Mouse (Mus musculus) kidney, adult 2 months (tissue): ENCODE measurements around the gene Emid1. TPM values are rescaled to one million over a fixed set of nuclear protein-coding genes. Genes with fewer than 3 reads are reported as not detected.
A peak's percentile ranks its signal among the peaks of the same experiment; 100 is the strongest.
"Not testable (repeated sequence)": the region's sequence is repeated elsewhere in the genome, so short reads cannot be mapped to it uniquely, and the experiment has no call there.

Source experiments
- DNase-seq: peaks from one replicate; pipeline ENCODE4 v3.0.0; 2021
- H3K27ac ChIP-seq: fragments of 200-500 bp; 2 replicates; pipeline ENCODE4 v1.5.1; 2012; ENCODE audit warnings: low read depth, low read length, control low read depth, inconsistent platforms; ENCODE audit not compliant: insufficient read depth
- H3K27me3 ChIP-seq: fragments of 200-500 bp; replicated peaks from 2 replicates; pipeline ENCODE4 v1.6.1; 2012; ENCODE audit warnings: mild to moderate bottlenecking, moderate library complexity, low read length, inconsistent platforms; ENCODE audit not compliant: control insufficient read depth, insufficient read depth
- H3K36me3 ChIP-seq: fragments of 200-500 bp; 2 replicates; pipeline ENCODE4 v1.6.1; 2012; ENCODE audit warnings: mild to moderate bottlenecking, moderate library complexity, low read length, inconsistent platforms; ENCODE audit not compliant: control insufficient read depth, insufficient read depth
- H3K4me1 ChIP-seq: fragments of 200-500 bp; 2 replicates; pipeline ENCODE4 v1.6.1; 2011; ENCODE audit warnings: low read length; ENCODE audit not compliant: control insufficient read depth, insufficient read depth
- H3K4me3 ChIP-seq: fragments of 200-500 bp; 2 replicates; pipeline ENCODE4 v1.5.1; 2011; ENCODE audit warnings: mild to moderate bottlenecking, low read depth, low read length, control low read depth; ENCODE audit not compliant: insufficient read depth
- CTCF ChIP-seq: fragments of 200-500 bp; conservative IDR thresholded peaks from 2 replicates; pipeline ENCODE4 v1.5.1; 2011; ENCODE audit warnings: low read depth, mild to moderate bottlenecking, control low read depth, low read length, moderate library complexity, mixed read lengths; ENCODE audit not compliant: insufficient read depth, insufficient read length
- POLR2A ChIP-seq: fragments of 200-500 bp; IDR thresholded peaks from one replicate; pipeline ENCODE4 v1.6.1; 2011; ENCODE audit warnings: low read depth, low read length, control low read depth
- WGBS: fragments of 180-500 bp; shearing (Covaris S2); methylation state at CpG from one replicate; pipeline ENCODE4 v1.1.7; 2018; 5-methylcytosine and 5-hydroxymethylcytosine counted together
- polyA plus RNA-seq: library from polyadenylated mRNA; depleted of rRNA; stranded (reverse); fragments of >200 nt; gene quantifications from 2 replicates; pipeline ENCODE4 v1.2.3, GENCODE M21; 2012

Gene Emid1
- polyA plus RNA-seq, 1 experiment = 21.9 TPM

DNA sequence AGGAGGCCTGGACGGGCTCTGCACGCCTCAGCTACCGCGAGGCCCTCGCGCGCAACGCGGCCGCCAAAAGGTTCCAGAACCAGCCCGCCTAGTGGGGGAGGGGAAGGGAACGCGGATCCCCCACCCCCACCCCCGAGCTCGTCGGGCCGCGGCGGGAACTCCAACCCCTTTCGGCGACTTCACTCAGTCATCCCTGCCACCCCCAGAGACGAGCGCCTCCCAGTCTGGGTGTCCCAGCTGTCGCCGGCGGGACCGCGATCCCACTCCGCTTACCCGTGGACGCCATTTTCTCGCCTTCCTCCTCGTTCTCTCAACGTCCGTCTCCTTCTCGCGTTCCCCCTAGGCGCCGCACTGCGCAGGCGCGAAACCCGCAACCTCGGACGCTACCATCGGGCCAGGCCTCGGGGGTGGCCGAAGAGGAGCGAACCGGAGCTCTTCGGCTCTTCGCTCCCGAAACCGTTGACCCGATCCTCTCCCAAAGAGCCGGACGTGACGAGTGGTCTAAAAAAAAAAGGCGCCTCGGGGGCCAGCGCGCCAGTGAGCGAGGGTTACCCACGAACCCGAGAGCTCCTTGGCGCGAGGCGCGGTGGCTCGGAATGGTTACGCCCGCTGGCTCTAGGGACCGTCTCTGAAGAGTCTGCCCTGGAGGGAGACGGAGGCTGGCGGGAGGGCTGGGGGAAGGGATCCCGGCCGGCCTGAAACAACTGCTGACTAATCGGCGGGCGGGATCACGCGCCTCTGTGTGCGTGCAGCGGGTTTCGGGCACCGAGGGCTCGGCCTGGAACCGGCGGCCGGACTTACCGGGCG, 53.1 kb downstream of the Emid1 start, which contains the start of the genes Rhbdd3 and Ewsr1:
Rhbdd3 (plus strand) TSS at position 191 of the 807 bp plus-strand sequence.
Ewsr1 (minus strand) TSS at position 531 of the 807 bp plus-strand sequence.
- under 1% methylated on average over 92 of the region's 92 CpGs for WGBS
- peak within 1 kb of the TSS; percentile 70 for H3K4me3 ChIP-seq

GRCm38 (mm10) chr11:5098035-5098735, 53.9 kb downstream of the Emid1 start:
- H3K27ac ChIP-seq = peak overlapping the region; percentile 99
- 1% methylated on average over 44 of the region's 44 CpGs for WGBS
- H3K36me3 ChIP-seq = no peaks in the 10 kb centered on the region
- H3K4me1 ChIP-seq = peaks cover 7% of the 10 kb centered on the region; the same call in 1 of the 2 replicates
- peak overlapping the region; percentile 70 for H3K4me3 ChIP-seq
- TF ChIP-seq CTCF = no peak
- no peak for TF ChIP-seq POLR2A
- DNase-seq = peak; percentile 70
- no peaks in the 10 kb centered on the region for H3K27me3 ChIP-seq

More for the DNA sequence above, 53.1 kb downstream of the Emid1 start, which contains the start of the genes Rhbdd3 and Ewsr1:
- no peak for TF ChIP-seq CTCF
- peak; percentile 53 for TF ChIP-seq POLR2A
- DNase-seq = peak; percentile 98
- peak within 1 kb of the TSS; percentile 99 for H3K27ac ChIP-seq
- H3K4me1 ChIP-seq = peaks cover 7% of the 10 kb centered on the region; the same call in 1 of the 2 replicates
- H3K27me3 ChIP-seq = no peaks in the 10 kb centered on the region
- no peaks in the 10 kb centered on the region for H3K36me3 ChIP-seq

DNA sequence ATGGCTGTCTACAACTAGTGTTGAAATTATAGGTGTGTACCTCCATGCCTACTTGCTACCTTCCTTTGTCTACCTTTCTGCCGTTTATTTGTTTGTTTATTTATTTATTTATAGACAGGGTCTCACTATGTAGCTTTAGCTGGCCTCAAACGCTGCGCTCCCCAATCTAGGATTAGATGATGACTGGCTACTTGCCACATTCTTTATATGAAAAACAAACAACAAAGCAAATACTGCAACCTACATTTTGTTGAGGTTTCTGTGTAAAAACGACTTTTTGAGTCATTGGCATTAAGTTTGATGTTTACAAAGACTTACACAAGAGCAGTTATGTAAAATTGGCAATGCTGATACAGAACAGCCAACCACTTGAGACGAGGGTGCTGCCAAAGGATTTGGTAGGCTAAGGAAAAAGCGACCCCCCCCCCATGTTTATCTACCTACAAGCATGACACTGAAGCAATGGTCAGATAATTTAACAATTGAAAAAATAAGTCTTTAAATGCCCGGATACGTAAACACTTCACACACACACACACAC, 55.5 kb downstream of the Emid1 start:
- Histone ChIP-seq H3K36me3 (peaks cover 1% of the 10 kb centered on the region), H3K4me1 (peaks cover 18% of the 10 kb centered on the region; the same call in 1 of the 2 replicates), H3K27ac (no peak overlapping the region), H3K4me3 (no peak overlapping the region), H3K27me3 (no peaks in the 10 kb centered on the region)
- no peak for DNase-seq
- TF ChIP-seq CTCF (no peak), POLR2A (no peak)
- WGBS = 14% methylated on average over 8 of the region's 8 CpGs

- DNase-seq = no peak
- 43% methylated on average over 5 of the region's 5 CpGs for WGBS
- Histone ChIP-seq H3K27me3 (no peaks in the 10 kb centered on the region), H3K4me3 (no peak overlapping the region), H3K36me3 (peaks cover 1% of the 10 kb centered on the region), H3K27ac (no peak overlapping the region), H3K4me1 (peaks cover 18% of the 10 kb centered on the region; the same call in 1 of the 2 replicates)
- TF ChIP-seq CTCF = no peak
- TF ChIP-seq POLR2A = no peak
These were observed 56.2 kb downstream of the Emid1 start for GRCm38 (mm10) chr11:5095877-5096276.

- H3K4me3 ChIP-seq = no peak overlapping the region
- DNase-seq = no peak
- no peaks in the 10 kb centered on the region for H3K27me3 ChIP-seq
- no peak overlapping the region for H3K27ac ChIP-seq
- 14% methylated on average over 2 of the region's 2 CpGs for WGBS
- TF ChIP-seq CTCF (peak; percentile 35; the same call in 1 of the 2 replicates), POLR2A (no peak)
- H3K4me1 ChIP-seq = peaks cover 19% of the 10 kb centered on the region; the same call in 1 of the 2 replicates
- H3K36me3 ChIP-seq = peaks cover 10% of the 10 kb centered on the region
These were observed 60.4 kb downstream of the Emid1 start for GRCm38 (mm10) chr11:5091706-5092105.

DNA sequence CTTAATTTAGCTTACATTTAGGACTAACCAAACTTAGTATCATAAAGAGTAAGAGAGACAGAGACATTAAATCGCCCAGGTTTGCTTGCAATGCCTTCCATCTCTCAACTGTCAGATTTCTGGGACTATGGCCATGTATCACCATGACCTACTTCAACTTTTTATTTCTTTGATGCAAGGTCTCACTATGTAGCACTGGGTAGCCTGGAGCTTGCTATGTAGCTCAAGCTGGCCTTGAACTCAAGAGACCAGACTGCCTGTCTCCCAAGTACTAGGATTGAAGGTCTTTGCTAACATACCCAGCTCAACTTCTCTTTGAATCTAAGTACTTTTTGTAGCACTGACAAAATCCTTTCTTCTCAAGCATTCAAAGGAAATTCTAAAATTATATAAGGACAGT, 62.9 kb downstream of the Emid1 start:
- Histone ChIP-seq H3K27ac (0 out of 2 replicates have a peak overlapping the region, but pooled peaks have one; percentile 9), H3K27me3 (no peaks in the 10 kb centered on the region), H3K4me1 (peaks cover 17% of the 10 kb centered on the region; the same call in 1 of the 2 replicates), H3K4me3 (no peak overlapping the region), H3K36me3 (peaks cover 25% of the 10 kb centered on the region)
- TF ChIP-seq POLR2A (no peak), CTCF (no peak)
- WGBS = 82% methylated on average over 1 of the region's 1 CpGs
- no peak for DNase-seq

DNA sequence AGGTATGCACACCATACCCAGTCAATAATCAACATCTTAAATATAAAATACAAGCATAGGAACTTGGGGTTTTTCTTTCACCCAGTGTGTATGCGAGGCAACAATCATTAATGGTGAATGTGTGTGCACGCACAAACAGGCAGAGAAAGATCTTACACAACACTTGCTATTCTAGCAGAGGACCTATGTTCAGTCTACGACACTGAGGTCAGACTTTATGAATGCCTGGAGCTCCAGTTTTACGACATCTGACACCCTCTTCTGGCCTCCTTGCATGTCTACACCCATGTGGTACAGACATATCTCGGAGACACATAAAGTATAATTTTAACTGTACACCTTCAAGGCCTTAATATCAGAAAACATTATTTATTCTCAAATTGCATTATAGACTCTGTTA, 75.2 kb downstream of the Emid1 start:
- WGBS = 64% methylated on average over 4 of the region's 5 CpGs
- H3K4me1 ChIP-seq, H3K27me3 ChIP-seq, H3K4me3 ChIP-seq, H3K27ac ChIP-seq, DNase-seq: not testable (repeated sequence)
- peaks cover 19% of the 10 kb centered on the region for H3K36me3 ChIP-seq
